ENCODE assay signal across 13 mouse cellular contexts in the genomic region with DNA sequence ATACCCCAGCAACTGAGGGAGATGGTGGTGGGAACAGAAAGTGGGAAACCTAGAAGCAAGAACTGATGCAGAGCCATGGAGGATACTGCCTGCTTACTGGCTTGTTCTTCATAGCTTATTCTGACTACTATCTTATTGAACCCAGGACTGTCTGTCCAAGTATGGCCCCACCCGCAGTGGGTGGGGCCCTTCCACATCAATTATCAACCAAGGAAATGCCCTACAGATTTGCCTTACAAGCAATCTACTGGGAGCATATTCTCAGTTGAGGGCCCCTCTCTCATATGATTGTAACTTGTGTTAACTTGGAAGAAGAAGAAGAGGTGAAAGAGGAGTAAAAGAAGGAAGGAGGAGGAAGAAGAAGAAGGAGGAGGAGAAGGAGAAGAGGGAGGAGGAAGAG.
DNase-seq lines count a peak whose midpoint lies in the region; ATAC-seq and TF ChIP-seq lines count a peak whose summit lies in the region.
"Had no signal": no experiment of that assay in that cellular context is flagged by ENCODE, and none has a peak within 500 bp of the region (broad histone marks: within the 10 kb centered on the region; RNA-seq: fewer than 3 reads in every experiment).

No protein-coding gene starts in this region.

- no peaks in the 10 kb centered on the region for H3K36me3 ChIP-seq in stomach, embryonic 15.5 days
- H3K36me3 ChIP-seq in stomach, postnatal 0 days (ENCODE audit: control insufficient read depth, insufficient read depth, low read length) = peaks cover 3% of the 10 kb centered on the region; the same call in 1 of the 2 replicates
- H3K36me3 ChIP-seq in liver, embryonic 16.5 days (ENCODE audit: control insufficient read depth, insufficient read depth) = no peaks in the 10 kb centered on the region
- H3K36me3 ChIP-seq in limb, embryonic 10.5 days = peaks cover 11% of the 10 kb centered on the region
- H3K36me3 ChIP-seq: embryonic facial prominence, embryonic 12.5 days had no signal

- H3K4me2 ChIP-seq in stomach, embryonic 15.5 days = no peak overlapping the region
- no peak overlapping the region for H3K4me2 ChIP-seq in stomach, postnatal 0 days (replicated peaks; ENCODE audit: low read depth)
- H3K4me2 ChIP-seq in liver, embryonic 16.5 days (ENCODE audit: low read depth, low read length) = peak overlapping the region; percentile 42
- H3K4me2 ChIP-seq: embryonic facial prominence, embryonic 12.5 days; hindbrain, embryonic 14.5 days had no signal

- no peaks in the 10 kb centered on the region for H3K9me3 ChIP-seq in stomach, embryonic 15.5 days
- no peaks in the 10 kb centered on the region for H3K9me3 ChIP-seq in stomach, postnatal 0 days (ENCODE audit: control insufficient read depth, low read length)
- H3K9me3 ChIP-seq in liver, embryonic 16.5 days (replicated peaks; ENCODE audit: control insufficient read depth, low read length) = no peaks in the 10 kb centered on the region
- H3K9me3 ChIP-seq in limb, embryonic 10.5 days (replicated peaks) = no peaks in the 10 kb centered on the region
- H3K9me3 ChIP-seq: embryonic facial prominence, embryonic 12.5 days; megakaryocyte, embryonic 14.5 days had no signal

- no peak for TF ChIP-seq CTCF in stomach, postnatal 0 days (IDR thresholded peaks at IDR 0.05; ENCODE audit: low read depth)

- ATAC-seq in stomach, embryonic 15.5 days (ENCODE audit: insufficient read depth, low FRiP score, low read depth) = peak; percentile 67; the same call in 1 of the 2 replicates
- no peak for ATAC-seq in stomach, postnatal 0 days (ENCODE audit: low FRiP score, low TSS enrichment)
- peak; percentile 91 for ATAC-seq in liver, embryonic 16.5 days (ENCODE audit: low read depth)

- H3K27me3 ChIP-seq in stomach, embryonic 15.5 days (replicated peaks) = no peaks in the 10 kb centered on the region
- no peaks in the 10 kb centered on the region for H3K27me3 ChIP-seq in stomach, postnatal 0 days (ENCODE audit: control insufficient read depth, insufficient read depth, low read length)
- no peaks in the 10 kb centered on the region for H3K27me3 ChIP-seq in liver, embryonic 16.5 days (ENCODE audit: control insufficient read depth, insufficient read depth, low read depth, low read length)
- no peaks in the 10 kb centered on the region for H3K27me3 ChIP-seq in limb, embryonic 10.5 days (ENCODE audit: low read depth, poor library complexity, severe bottlenecking)
- H3K27me3 ChIP-seq: embryonic facial prominence, embryonic 12.5 days; megakaryocyte, embryonic 14.5 days had no signal

- no peak overlapping the region for H3K9ac ChIP-seq in stomach, embryonic 15.5 days
- no peak overlapping the region for H3K9ac ChIP-seq in stomach, postnatal 0 days (ENCODE audit: low read length)
- H3K9ac ChIP-seq in liver, embryonic 16.5 days (ENCODE audit: low read depth, low read length) = no peak overlapping the region
- H3K9ac ChIP-seq: embryonic facial prominence, embryonic 12.5 days; hindbrain, embryonic 14.5 days had no signal

- H3K4me1 ChIP-seq in stomach, embryonic 15.5 days = peaks cover 5% of the 10 kb centered on the region
- H3K4me1 ChIP-seq in stomach, postnatal 0 days (replicated peaks; ENCODE audit: control insufficient read depth, insufficient read depth) = no peaks in the 10 kb centered on the region; the same call in 1 of the 2 replicates
- H3K4me1 ChIP-seq in liver, embryonic 16.5 days (ENCODE audit: control insufficient read depth, low read depth, low read length) = peaks cover 35% of the 10 kb centered on the region
- peaks cover 10% of the 10 kb centered on the region for H3K4me1 ChIP-seq in limb, embryonic 10.5 days

- DNase-seq in stomach, postnatal 0 days (ENCODE audit: low spot score) = no peak
- DNase-seq in liver = peak; percentile 79
- DNase-seq in limb, embryonic 10.5 days (ENCODE audit: low spot score) = no peak
- DNase-seq in frontal cortex, adult 2 months (ENCODE audit: extremely low spot score in 1 of 2, low spot score in 1 of 2) = no peak
- no peak for DNase-seq in heart, postnatal 10 days
- DNase-seq: midbrain, embryonic 14.5 days; thymus, adult 2 months had no signal

- intact Hi-C loops in heart, postnatal 10 days (cut with DNase I) = no loop called here

- WGBS in stomach, embryonic 15.5 days = 93% methylated on average over 1 of the region's 1 CpGs
- WGBS in stomach, postnatal 0 days = 97% methylated on average over 1 of the region's 1 CpGs
- WGBS in liver, embryonic 16.5 days (ENCODE audit: insufficient replicate concordance) = 32% methylated on average over 1 of the region's 1 CpGs
- WGBS in limb, embryonic 10.5 days = 97% methylated on average over 1 of the region's 1 CpGs

- TF ChIP-seq EP300 in stomach, postnatal 0 days (optimal IDR thresholded peaks at IDR 0.05) = no peak

- no peak overlapping the region for H3K27ac ChIP-seq in stomach, embryonic 15.5 days
- H3K27ac ChIP-seq in stomach, postnatal 0 days (replicated peaks) = no peak overlapping the region
- peak overlapping the region; percentile 31; the same call in 1 of the 2 replicates for H3K27ac ChIP-seq in liver, embryonic 16.5 days (ENCODE audit: low read length)
- H3K27ac ChIP-seq in limb, embryonic 10.5 days = no peak overlapping the region
- H3K27ac ChIP-seq: embryonic facial prominence, embryonic 12.5 days; hindbrain, embryonic 14.5 days had no signal

- H3K4me3 ChIP-seq in stomach, embryonic 15.5 days (replicated peaks) = no peak overlapping the region
- no peak overlapping the region for H3K4me3 ChIP-seq in stomach, postnatal 0 days (ENCODE audit: low read depth, low read length)
- H3K4me3 ChIP-seq in liver, embryonic 16.5 days (ENCODE audit: low read depth, low read length) = peak overlapping the region; percentile 9; the same call in 1 of the 2 replicates
- H3K4me3 ChIP-seq in limb, embryonic 10.5 days = no peak overlapping the region
- H3K4me3 ChIP-seq: embryonic facial prominence, embryonic 12.5 days; heart, adult 2 months; megakaryocyte, embryonic 14.5 days had no signal
